Mouse (Mus musculus): ENCODE results near the gene Plekhn1. TPM values are rescaled to one million over a fixed set of nuclear protein-coding genes. Genes with fewer than 3 reads are reported as not detected.

Plekhn1 gene
- 12.3 and 12.7 TPM in 2 replicates for polyA plus RNA-seq (2015; fragmentation: Nextera tagmentation; extraction: Ambion mirVana)

DNA sequence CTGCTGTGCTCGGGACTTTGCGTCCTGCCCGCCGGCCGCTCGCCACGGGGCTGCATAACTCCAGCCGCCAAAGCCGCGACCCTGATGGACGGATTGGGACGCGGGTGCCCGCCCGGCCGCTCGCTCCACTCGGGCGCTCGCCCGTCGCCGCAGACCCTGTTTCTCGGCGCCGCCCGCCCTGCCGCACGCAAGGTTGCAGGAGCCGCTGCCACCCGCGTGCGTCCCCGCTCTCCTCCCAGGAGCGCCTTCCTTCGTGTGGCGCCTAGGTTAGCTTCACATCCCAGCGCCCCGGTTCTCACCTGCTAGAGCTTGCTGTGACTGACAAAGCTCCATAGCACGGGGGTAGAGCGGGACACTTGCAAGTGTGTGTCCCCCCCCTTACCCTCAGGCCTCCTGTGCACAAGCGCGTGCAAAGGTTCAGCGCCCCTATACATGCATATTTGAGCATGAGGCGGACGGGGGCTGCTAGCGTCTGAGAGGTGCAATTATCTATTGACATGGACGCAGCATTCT, at the start of gene Plekhn1:
Gene Plekhn1, minus strand, starts transcription at position 157 of the 513 bp plus-strand sequence.

DNA sequence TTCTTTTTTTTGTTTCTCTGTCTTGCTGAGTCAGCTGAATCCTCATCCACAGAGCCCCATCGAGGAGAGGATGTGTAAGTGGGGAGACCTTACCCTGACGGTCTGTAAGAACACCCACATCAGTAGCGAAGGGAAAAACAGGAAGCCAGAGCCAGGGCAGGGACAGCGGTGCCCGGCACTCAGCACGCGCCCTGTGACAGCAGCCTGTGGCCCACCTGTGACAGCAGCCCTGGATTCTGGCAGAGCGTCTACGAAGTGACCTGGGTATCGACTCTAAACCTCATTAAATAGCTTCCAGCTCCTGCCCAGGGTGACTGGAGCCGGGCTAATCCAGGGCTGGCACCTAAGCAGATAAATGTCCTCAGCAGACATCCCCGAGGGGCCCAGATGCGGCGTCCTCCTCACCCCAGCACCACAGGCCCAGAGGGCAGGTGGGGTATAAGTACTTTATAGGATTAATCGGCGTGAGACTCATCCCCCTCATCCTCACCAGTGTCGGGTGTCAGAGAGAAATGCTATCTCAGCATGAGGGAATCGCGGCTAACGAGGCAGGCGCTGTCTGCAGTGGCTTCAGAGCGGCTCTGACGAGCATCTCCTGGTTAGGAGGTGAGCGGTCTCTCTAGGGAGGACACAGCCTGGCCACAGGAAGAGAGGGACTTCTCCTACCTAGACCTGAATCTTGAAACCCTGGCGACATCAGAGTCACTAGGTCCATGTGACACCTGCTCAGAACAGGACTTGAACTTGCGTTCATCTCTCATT, 20.6 kb upstream of the Plekhn1 start, which contains the start of gene Samd11:
Gene Samd11, minus strand, starts transcription at position 580 of the 762 bp plus-strand sequence.

DNA sequence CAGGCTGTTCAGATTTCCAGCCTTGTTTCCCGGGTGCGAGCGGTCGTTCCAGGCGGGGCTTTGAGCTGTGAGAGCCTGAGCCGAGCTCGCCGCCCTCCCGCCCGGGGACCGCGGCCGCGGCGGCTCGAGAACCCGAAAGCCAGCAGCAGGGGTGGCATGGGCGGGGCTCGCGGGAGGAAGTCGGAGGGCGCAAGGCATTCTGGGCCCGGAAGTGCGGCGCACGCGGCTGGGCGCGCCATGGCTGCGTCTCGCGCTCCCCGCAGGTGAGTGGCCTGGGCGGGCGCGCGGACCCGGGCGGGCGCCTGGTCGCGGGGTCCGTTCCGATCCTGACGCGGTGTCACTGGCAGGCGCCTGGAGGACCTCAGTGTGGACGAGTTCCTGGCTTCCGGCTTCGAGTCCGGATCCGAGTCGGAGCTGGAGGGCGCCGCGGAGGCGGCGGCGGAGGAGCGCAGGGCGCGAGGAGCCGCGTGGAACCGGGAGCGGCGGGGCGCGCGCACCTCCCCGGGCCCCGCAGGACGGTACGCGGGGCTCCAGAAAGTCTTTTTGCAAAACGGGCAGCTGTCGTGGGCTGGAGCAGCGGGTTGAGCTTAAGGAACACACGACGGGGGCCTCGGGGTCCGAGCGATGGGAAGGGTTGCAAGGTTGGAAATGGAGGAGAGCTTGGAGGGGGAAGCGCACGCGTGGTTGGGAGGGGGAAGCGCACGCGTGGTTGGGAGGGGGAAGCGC, 1.3 kb upstream of the Plekhn1 start, which contains the start of gene Noc2l:
Gene Noc2l, plus strand, starts transcription at position 203 of the 726 bp plus-strand sequence.

DNA sequence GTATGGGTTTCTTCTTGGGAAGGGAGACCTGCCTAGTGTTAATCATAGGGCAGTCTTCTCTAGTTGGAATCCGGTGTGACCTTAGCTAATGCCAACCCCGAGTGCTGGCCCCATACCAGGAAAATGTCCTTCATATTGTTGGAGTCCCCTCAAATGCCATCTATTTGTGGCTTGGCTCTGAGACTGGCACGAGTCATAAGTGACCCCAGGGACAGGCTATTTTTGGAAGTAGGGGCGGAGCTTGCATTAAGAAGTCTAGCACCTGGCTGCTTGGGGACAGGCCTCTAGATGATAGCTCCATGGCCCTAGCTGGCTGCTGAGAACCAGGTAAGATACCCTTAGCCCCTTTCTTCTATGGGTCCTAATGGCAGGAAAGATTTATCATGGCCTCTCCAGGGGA, 19.0 kb downstream of the Plekhn1 start, which contains the start of gene Perm1:
Gene Perm1, plus strand, starts transcription at position 220 of the 400 bp plus-strand sequence.

DNA sequence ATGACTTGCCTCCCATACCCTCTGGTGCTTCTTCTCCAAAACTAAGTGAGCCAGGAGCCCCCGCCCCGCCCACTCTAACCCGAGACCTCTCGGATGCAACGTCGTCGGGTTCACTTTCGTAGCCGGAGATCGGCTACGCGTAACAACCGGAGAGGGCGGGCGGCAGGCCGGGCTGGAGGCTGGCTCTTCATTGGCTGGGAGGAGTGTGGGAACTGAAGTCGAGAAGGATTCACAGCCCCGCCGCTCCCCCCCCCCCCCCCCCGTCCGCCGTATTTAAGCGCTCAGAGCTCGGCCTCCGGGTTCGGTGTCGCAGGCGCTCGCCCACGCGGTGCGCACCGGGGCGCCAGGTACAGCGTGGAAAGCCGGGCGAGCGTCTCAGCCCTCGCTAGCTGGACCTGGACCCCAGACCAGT, 31.6 kb downstream of the Plekhn1 start, which contains the start of gene AW011738:
Gene AW011738, plus strand, starts transcription at position 304 of the 412 bp plus-strand sequence.

DNA sequence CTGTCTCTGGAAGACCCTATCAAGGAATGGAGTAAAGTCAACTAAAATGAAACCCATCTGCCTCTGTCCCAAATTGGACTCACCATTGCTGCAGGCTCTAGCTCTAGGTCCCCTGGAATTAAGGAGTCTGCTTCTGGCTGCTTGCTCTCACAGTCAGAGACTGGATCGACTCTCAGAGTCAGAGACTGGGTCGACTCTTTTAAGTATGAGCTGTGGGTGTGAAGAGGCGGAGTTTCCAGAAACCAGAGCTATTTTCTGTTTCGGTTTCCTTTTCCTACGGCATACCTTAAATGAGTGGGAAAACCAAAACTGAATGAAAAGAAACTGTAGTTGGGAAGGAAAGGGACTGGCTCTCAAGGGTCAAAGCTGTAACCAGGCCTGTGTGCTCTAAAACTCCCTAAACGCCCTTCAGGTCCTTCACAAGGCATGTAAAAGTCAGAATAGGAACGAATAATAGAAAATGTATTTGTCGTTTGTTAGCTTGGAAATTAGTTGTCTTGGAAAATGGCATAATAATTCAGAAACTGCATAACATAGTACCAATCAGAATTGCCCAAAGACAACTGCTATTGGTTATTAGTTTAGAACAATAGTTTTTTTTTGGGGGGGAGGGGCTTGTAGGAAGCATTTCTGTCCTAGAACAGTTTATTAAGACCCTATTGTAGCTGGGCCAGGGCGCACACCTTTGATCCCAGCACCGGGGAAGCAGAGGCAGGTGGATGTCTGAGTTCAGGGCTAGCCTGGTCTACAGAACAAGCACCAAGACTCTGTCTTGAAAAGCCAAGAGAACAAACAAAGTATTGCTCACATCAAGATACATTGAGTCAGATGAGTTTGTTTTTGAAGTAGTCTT, 33.8 kb downstream of the Plekhn1 start, which contains the start of gene Isg15:
Gene Isg15, minus strand, starts transcription at position 196 of the 853 bp plus-strand sequence.

DNA sequence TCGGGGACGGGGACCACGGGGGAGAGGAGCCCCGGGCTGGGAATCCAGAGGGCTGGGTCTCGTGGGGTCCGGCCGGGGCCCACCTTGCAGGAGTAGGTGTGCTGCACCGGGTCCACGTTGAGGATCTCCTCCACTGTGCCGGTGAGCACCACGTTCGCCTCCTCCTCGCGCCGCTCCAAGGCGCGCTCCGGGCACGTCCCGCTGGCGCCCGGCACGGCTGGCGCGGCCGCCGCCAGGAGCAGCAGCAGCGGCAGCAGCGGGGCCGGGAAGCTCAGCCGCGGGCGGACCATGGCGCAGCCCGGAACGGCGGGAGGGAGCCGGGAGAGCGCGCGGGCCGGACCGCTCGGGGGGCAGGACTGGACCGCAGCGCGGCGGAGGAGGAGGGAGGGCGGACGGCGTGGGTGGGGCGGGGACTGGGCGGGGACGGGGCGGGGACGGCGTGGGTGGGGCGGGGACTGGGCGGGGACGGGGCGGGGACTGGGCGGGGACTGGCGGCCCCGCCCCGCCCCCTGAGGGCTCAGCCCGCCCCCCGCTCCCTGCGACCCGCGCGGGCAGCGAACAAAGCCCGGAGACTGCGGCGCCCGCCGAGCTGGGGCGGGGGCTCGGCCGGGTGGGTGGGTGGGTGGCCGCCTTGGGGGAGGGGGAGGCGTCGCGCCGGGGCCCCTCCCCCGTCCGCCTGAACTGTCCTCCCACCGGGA, 37.4 kb downstream of the Plekhn1 start, which contains the start of gene Agrn:
Gene Agrn, minus strand, starts transcription at position 358 of the 698 bp plus-strand sequence.

Small RNA genes within 50 kb of the gene (microRNA-seq; reads per million reads assigned to microRNA genes)
- 1.5 reads per million for gene Mir7658

Other genes starting within 250 kb of the Plekhn1 start
- 9.5 and 10.8 TPM in 2 replicates for gene B3galt6, start 242.2 kb downstream of the Plekhn1 start, polyA plus RNA-seq (2015; fragmentation: Nextera tagmentation; extraction: Ambion mirVana)
- 117 and 120 TPM in 2 replicates for gene Sdf4, start 242.0 kb downstream of the Plekhn1 start, polyA plus RNA-seq (2015; fragmentation: Nextera tagmentation; extraction: Ambion mirVana)
- gene Tnfrsf4, start 221.0 kb downstream of the Plekhn1 start, polyA plus RNA-seq (2015; fragmentation: Nextera tagmentation; extraction: Ambion mirVana), result 0.46 and 0.61 TPM in 2 replicates
- gene Tnfrsf18, start 208.7 kb downstream of the Plekhn1 start, polyA plus RNA-seq (2015; fragmentation: Nextera tagmentation; extraction: Ambion mirVana), result 1.2 and 1.8 TPM in 2 replicates
- 1.7 and 2.4 TPM in 2 replicates for gene Ttll10, start 175.4 kb downstream of the Plekhn1 start, polyA plus RNA-seq (2015; fragmentation: Nextera tagmentation; extraction: Ambion mirVana)
- 5.8 and 6.9 TPM in 2 replicates for gene 9430015G10Rik, start 124.9 kb downstream of the Plekhn1 start, polyA plus RNA-seq (2015; fragmentation: Nextera tagmentation; extraction: Ambion mirVana)
- 1.2 and 1.4 TPM in 2 replicates for gene Rnf223, start 104.3 kb downstream of the Plekhn1 start, polyA plus RNA-seq (2015; fragmentation: Nextera tagmentation; extraction: Ambion mirVana)
- 21.2 and 22.6 TPM in 2 replicates for gene Agrn, start 37.4 kb downstream of the Plekhn1 start, polyA plus RNA-seq (2015; fragmentation: Nextera tagmentation; extraction: Ambion mirVana)
- 5.7 and 11.4 TPM in 2 replicates for gene Isg15, start 34.0 kb downstream of the Plekhn1 start, polyA plus RNA-seq (2015; fragmentation: Nextera tagmentation; extraction: Ambion mirVana)
- gene AW011738, start 31.6 kb downstream of the Plekhn1 start, polyA plus RNA-seq (2015; fragmentation: Nextera tagmentation; extraction: Ambion mirVana), result 0.70 and 0.96 TPM in 2 replicates
- gene Perm1, start 19.0 kb downstream of the Plekhn1 start, polyA plus RNA-seq (2015; fragmentation: Nextera tagmentation; extraction: Ambion mirVana), result 0.17 and 0.35 TPM in 2 replicates
- gene Noc2l, start 1.2 kb upstream of the Plekhn1 start, polyA plus RNA-seq (2015; fragmentation: Nextera tagmentation; extraction: Ambion mirVana), result 35.2 and 35.4 TPM in 2 replicates
- gene Samd11, start 20.8 kb upstream of the Plekhn1 start, polyA plus RNA-seq (2015; fragmentation: Nextera tagmentation; extraction: Ambion mirVana), result 0.89 and 0.91 TPM in 2 replicates
- not detected in 2 replicates for gene Vmn2r-ps159, start 96.2 kb upstream of the Plekhn1 start, polyA plus RNA-seq (2015; fragmentation: Nextera tagmentation; extraction: Ambion mirVana)